Mouse (Mus musculus) neutrophil, adult 5-6 weeks (primary cell): Measurements from ENCODE around the gene Cwc25. TPM values are rescaled to one million over a fixed set of nuclear protein-coding genes. Genes with fewer than 3 reads are reported as not detected.
A peak's percentile ranks its signal among the peaks of the same experiment; 100 is the strongest.

Experiments used
- ATAC-seq: fragments of 151-379, 151-347 bp; 2 replicates; pipeline ENCODE4 v1.8.0; 2017; ENCODE audit warnings: mild to moderate bottlenecking, moderate TSS enrichment; ENCODE audit not compliant: insufficient number of reproducible peaks, poor library complexity, low FRiP score, severe bottlenecking; ENCODE audit errors: extremely low read depth
- total RNA-seq: library from RNA; stranded (forward); fragments of 200-1000 nt; gene quantifications from 2 replicates; pipeline ENCODE4 v1.2.3, GENCODE M21; 2017

The Cwc25 gene
- total RNA-seq, result 35.0 and 41.2 TPM in 2 replicates

DNA sequence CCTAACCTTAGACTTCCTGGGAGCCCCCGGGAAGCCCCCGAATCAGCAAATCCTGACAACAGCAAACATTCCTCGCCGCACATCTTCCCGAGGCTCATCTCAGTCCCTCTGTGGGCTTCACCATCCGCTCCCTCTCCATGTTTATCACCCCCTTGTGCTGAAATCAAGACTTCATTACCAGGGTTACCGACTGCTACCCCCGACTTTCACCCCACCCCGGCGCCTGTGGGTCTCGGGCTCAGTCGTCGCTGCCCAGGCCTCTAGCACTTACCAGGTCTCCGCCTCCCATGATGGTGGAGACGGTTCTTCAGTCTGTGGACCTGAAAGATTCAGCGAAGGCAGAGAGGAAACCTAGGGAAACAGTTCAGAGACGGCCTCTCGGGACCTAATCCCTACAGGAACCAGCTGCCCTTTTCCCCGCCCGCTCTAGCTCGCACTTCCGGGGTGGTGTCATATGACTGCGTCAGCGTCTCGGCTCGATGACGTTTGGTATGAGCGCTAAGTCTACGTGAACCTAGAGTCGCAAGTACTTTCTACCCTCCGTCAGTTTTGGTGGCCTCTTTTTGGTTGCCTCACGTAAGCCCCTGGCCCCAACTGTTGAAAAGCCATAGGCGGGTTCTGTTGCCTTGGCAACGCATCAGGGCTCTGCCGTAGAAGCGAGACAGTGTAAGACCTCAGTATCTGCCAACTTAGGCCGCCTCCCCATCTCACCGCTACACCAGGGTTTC, at the start of gene Cwc25:
Gene Cwc25, minus strand, starts transcription at position 403 of the 728 bp plus-strand sequence.
- peak; percentile 94 for ATAC-seq

DNA sequence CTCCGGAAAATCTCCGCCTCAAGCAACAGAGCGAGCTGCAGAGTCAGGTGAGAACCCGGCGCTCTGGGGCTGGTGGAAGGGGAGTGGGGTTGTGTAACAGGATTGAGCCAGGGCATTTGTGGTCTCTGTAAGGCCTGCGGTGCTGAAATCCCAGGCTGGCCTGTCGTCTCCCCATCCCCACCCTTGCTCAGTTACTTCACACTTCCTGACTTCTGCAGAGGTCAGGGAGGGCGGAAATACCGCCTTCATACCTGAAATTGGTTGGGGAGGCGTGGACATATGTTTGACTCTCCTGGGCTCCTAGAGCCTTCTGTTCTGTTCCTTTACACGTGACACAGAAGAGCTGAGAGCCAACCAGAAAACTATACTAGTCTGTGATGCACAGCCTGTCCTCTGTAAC, 49.4 kb upstream of the Cwc25 start:
- no peak for ATAC-seq

- no peak for ATAC-seq
Observed at GRCm38 (mm10) chr11:97813746-97814515, 47.6 kb upstream of the Cwc25 start.

DNA sequence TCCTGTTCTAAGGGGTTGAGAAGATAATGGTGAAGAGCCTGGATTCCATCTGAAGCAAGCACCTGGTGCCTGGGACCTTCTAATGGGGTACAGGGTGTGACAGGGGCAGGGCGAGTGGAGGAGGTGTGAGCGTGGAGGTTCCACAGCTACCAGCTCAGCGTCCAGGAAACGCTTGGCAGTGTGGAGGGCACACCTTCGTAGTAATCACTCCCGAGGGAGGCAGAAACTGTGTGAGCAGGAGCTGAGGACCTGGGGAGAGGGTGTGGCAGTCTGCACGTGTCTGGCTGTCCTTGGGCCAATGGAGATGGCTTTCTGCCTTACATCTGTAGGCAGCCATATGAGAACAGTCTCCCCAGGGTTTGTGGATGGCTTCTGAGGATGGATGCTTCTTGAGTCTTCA, 46.7 kb upstream of the Cwc25 start:
- ATAC-seq, result no peak

DNA sequence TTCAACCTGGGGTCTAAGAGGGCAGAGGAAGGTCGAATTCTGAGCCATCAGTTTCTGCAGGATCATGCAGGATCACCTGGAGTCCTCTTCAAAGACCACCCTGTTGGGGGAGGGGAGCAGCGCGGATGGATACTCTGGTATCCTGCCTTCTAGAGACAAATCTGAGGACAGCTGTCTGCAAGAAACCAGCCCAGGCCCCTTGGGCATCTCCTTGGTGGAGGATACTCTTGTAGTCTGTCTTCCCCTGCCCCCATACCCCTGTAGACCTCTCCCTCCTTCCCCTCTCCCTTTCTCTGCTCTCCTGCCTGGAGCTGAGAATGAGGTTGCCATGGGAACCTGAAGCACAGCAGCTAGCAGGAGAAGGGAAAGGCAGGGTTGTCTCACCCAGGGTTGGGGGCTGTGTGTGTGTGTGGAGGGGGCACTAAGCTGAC, 46.1 kb upstream of the Cwc25 start:
- ATAC-seq, result no peak

GRCm38 (mm10) chr11:97811569-97812362, 45.4 kb upstream of the Cwc25 start:
- ATAC-seq, result no peak

DNA sequence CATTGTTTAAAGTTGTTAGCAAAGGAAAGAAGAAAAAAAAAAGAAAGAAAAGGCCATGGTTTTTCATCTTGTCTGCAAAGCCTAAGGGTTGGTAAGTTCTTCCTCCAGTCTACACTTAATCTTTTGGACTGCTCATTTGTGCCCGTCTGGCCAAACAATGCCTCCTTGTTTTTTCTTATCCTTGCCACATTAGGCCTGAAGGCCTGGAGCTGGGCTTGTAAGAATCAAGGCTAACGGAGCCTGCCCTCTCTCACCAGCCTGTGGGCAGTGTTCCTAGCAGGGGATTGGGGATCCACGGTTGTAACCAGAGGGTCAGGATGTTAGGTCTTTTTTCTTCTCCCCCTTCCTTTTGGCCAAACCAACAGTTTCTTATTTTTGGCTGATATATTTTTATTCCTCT, 44.6 kb upstream of the Cwc25 start:
- no peak for ATAC-seq

DNA sequence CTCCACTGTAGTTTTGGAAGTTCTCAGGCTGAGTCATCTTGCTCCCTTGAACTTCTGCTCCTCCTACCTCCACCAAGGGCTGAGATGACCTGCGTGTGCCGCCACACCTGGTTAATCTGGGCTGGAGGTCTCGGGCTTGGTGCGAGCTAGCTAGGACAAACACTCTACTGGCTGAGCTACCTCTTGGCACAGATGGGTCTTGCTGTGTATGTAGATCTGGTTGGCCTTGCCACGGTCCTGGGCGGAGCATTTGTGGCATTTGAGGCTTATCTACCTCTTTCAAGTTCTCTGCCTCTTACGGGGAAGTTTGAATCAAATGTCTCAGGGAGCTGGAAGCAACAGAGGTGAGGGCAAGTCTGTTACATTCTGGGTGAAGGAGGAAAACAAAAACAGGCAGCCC, 44.0 kb upstream of the Cwc25 start:
- ATAC-seq, result no peak

DNA sequence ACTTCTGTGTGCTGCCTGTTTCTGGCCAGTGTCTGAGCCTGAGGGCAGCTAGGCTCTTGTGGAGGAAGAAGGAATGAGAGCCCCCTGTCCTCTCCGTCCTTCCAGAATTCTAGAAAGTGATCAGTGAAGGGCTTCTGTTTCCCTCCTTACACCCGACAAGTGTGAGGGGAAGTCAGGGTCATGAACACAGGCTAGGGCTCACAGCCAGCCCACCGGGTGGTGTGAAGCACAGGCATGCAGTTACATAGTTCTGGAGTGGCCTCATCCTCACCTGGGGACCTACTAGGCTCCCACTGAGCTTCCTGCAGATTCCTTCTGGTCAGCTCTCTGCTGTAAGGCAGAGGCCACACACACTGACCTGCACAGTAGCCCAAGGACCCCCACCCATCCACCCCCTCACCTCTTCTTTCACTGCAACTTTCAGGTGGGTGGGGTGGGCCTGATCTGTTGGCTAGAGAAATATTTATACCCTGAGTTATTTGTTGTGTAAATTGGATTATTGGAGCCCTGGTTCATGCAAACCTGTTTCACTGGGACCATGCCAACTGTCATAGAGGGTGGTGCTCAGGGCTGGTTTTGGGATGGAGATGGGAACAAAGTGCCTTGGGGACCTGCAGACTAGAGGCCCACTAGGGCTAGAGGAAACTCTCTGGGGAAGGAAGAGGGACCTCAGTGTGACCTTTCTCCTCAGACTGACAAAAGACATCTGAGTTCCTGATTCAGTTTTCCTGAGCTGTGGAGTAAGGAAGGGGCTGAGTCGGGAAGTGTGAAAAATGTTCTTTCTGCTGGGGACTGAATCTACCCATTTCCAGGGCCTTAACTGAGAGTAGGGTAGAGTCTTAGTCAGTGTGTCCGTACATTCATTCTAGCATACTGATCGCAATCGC, 43.1 kb upstream of the Cwc25 start:
- ATAC-seq, result no peak

DNA sequence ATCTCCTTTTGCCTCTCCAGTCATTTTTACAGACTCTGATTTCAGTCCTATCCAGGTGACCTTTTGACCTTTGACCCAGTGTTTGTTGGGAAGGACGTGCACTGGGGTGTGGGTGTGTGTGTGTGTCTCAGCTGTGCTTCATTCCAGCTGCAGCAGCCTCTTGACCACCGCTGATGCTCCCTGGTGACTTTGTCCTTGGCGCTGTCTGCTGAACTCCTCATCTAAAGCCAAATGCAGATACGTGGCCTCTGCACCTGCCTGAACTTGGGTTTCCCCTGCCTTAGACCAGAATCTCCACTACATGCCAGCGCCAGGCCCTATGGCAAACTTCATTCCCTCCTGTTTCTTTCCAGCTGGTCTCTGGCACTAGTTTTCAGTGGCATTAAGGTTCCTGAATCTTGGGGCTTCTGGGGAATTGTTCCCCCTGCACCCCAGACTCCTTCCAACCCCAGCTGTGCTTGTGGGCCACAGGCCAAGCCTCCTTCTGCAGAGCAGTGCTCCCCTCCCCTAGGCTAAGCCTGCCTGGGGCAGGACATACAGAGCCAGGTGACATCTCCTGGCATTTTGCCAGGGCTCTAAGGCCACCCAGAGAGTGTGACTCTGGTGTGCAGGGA, 42.4 kb upstream of the Cwc25 start:
- no peak for ATAC-seq

DNA sequence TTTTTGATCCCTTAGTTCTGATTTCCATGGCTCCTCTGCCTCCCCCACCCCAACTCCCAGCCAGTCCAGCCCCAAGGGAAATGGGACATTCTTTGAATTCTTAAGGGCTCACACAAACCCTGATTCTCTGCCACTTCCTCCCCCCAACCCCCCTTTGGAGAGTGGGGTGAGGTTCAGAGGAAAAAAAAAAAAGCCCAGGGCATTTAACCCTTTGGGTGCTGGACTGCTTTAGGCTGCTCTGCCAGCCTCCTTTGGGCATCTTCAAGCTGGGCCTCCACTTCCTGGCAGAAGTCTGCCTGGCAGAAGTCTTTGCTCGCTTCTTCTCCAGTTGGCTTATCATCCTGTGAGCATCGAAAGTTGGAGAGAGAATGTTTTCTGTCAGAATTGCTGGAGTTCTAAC, 41.7 kb upstream of the Cwc25 start:
- ATAC-seq, result no peak

- ATAC-seq, result no peak
Observed at GRCm38 (mm10) chr11:97807626-97808025, 41.3 kb upstream of the Cwc25 start.

GRCm38 (mm10) chr11:97806613-97806964, 40.2 kb upstream of the Cwc25 start:
- ATAC-seq, result no peak

GRCm38 (mm10) chr11:97805662-97806612, 39.6 kb upstream of the Cwc25 start:
- ATAC-seq, result no peak

DNA sequence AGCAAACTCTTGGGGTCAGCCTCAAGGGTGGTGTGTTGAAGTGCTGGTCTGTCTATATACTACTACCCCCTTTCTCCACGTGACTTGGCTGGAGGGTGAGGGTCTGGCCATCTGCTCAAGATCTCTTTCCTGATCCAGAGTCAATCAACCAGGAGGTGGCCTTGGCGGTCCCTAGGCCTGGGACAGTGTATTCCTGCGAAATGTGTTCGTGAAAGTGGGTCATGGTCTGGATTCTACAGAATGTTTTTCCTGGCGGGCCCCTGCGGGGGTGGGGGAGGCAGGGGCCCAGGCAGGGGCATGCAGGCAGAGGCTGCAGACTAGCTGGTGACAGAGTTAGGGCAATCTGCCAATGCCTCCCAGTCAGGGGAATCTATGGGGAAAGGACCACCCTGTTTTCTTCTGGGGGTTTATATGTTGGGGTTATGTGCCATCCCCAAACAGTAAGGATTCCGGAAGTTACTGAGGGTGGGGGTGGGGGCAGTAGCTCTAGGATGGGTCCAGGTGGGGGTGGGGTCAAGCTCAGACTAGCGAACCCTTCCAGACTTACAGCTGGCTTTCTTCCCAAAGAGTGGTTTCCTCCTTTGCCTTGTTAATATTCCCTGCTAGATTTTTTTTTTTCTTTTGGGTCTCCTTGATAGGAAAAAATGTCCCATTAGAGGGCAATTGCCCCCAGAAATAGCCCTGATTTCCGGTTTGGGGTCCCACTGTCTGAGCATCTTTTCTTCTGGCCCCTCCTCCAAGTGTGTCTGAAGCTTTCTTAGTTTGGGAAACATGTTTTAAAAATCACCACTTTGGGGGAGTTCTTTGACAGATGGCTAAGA, 38.7 kb upstream of the Cwc25 start:
- ATAC-seq, result no peak

DNA sequence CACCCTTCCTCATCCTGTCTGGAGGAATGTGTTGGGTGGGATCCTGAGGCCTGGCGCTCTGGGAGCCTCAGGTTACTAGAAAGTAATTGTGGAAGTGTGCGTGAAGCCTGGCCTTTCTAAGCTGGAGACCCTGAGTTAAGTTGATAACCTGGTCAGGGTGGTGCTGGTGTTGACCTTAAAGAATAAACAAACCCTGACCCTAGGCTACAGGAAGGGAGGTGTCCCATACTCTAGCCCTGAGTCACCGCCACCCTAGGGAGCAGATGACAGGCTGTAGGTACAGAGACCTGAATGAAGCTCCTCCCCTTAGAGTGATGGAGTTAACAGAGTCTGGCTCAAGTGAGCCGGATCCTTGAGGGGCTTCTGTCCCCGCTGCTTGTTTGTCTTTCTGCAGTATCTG, 37.5 kb upstream of the Cwc25 start:
- no peak for ATAC-seq

- no peak for ATAC-seq
Observed at GRCm38 (mm10) chr11:97802495-97802894, 36.1 kb upstream of the Cwc25 start.
